Mouse (Mus musculus): ENCODE measurements at regions not wholly inside any gene's neighbourhood (a gene's known extent, or its start where the extent isn't known, plus 50 kb on each side); places are given as distances from the start of the nearest gene placed in this dataset.

GRCm38 (mm10) chr4:127534411-127534810 lies 176.4 kb upstream of the Gjb5 start:
- TF ChIP-seq CTCF (IDR thresholded peaks at IDR 0.05; ENCODE audit: control insufficient read depth, insufficient read depth, insufficient replicate concordance, low read depth, low read length) (no peak), POLR2A (IDR thresholded peaks at IDR 0.05; ENCODE audit: control insufficient read depth, low read depth, low read length) (no peak)

All from testis, adult 2 months (tissue).